Mouse (Mus musculus) layer of hippocampus, adult 18-20 months (tissue): Measurements from ENCODE around the gene Olfr1129. TPM values are rescaled to one million over a fixed set of nuclear protein-coding genes. Genes with fewer than 3 reads are reported as not detected.
"Not testable (repeated sequence)": the region's sequence is repeated elsewhere in the genome, so short reads cannot be mapped to it uniquely, and the experiment has no call there.

Experiments
- DNase-seq, 2 experiments: peaks; one replicate each; pipeline ENCODE4 v3.0.0; 2022; ENCODE audit warnings: low spot score in 2 of 2
- long read RNA-seq: library from polyadenylated mRNA; stranded (forward); transcript quantifications from one replicate; pipeline ENCODE4 v2.0.0, GENCODE M21; 2021
- total RNA-seq, 2 experiments: library from RNA; stranded (reverse); gene quantifications; 2 replicates each; pipeline ENCODE4 v1.2.3; 2021

Olfr1129 gene
- not detected for total RNA-seq
- long read RNA-seq, result 0 reads

DNA sequence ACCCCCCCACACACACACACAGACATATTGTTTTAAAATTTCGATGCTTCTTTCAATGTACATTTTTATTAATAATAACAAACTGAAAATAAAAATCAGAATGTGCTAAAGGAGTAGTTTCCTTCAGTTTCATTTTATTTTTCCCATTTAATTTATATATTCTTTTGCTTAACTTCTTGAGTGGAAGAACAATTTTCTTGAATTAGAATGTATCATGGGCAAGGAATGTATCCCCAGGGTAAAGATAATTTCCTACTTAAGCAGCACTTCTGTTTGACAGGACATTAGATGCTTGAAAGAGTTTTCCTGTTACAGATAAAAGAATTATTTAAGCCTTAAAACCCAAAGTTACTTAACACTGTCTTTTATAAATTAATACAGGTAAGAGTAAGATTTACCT is at the start of gene Olfr1129:
TSS of gene Olfr1129 (plus strand) at position 301 of the 400 bp plus-strand sequence.
- DNase-seq, result not testable (repeated sequence)

DNA sequence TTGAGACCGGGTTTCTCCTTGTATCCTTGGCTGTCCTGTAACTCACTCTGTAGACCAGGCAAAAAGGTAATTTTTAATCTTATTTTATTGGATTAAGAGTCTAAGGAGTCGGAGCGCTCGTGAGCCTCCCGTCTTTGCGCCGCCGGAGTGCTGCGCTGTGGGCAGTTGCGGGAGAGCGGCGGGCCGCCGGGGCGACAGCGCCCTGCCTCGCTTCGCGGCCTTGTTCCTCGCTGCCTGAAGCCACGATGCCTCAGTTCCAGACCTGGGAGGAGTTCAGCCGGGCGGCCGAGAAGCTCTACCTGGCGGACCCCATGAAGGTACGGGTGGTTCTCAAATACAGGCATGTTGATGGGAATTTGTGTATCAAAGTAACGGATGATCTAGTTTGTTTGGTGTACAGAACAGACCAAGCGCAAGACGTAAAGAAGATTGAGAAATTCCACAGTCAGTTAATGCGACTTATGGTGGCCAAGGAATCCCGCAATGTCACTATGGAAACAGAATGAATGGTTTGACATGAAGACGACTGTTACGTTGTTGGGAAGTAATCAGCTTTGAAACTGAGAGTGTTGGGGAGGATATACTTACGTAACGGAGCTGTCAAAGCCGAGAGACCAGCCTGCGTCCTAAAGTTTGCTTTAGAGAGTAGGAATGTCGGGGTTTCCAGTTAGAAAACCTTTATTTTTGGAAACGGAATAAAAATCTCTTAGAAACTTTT is 47.6 kb upstream of the Olfr1129 start:
- peak; percentile 2 to 24 for DNase-seq

DNA sequence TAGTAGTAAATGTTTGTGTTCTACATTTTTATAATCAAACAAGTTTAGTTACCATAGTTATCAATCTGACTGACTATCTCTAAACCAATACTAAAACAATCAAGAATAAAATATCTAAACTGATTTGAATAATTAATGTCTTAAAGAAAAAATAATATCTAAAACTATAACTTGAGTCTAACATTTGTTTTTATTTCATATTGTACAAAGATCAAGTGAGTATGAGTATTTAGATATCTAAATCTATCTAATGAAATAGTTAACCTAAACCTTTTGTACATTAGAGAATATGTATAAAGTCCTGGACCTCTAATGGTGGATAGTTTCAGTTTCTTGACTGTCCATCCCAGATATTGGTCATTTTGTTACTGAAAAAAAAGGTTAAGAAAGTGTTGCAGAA is 42.2 kb upstream of the Olfr1129 start, which contains the start of gene Olfr153:
TSS of gene Olfr153 (plus strand) at position 301 of the 400 bp plus-strand sequence.
- no peak for DNase-seq

DNA sequence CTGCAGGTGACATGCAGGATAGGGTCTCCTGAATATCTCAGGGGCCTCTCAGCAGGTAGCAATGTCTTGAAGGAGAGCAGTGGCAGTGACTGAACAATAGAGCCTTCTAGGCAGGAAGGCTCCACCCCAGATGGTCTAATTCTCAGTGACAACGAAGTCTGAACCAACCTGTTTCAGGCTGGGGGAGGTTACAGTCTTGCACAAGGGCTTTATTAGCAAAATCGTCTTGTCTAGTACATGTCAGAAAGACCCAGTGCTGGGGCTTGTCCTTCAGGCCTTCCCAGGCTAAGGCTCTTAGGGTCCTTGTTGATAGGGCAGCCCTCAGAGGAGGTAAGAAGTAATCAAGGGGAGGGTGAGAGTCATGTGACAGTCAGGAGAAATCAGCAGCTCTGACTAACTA is 38.9 kb upstream of the Olfr1129 start:
- no peak for DNase-seq

DNA sequence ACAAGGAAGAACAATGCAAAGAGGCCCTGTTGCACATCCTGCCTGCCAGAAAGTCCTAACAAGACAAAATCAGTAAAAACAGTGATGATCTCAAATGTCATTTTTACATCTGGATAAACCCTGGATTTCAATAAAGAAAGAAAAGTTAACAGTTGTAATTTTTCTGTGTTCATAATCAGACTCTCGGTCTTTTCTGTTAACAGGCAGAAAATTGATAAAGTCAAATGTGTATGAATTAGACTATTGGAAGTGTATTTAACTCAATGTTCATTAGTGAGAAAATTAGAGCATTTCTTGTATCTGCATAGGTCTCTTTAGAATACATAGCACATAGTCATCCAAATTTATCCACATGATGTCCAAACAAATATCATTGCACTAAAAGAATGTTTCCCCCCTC is 28.3 kb upstream of the Olfr1129 start, which contains the start of gene Olfr1128:
TSS of gene Olfr1128 (minus strand) at position 101 of the 400 bp plus-strand sequence.
- no peak for DNase-seq

DNA sequence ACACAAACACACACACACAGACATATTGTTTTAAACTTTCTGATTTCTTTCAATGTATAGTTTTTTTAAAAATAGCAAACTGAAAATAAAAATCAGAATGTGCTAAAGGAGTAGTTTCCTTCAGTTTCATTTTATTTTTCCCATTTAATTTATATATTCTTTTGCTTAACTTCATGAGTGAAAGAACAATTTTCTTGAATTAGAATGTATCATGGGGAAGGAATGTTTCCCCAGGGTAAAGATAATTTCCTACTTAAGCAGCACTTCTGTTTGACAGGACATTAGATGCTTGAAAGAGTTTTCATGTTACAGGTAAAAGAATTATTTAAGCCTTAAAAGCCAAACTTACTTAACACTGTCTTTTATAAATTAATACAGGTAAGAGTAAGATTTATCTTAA is 32.2 kb downstream of the Olfr1129 start, which contains the start of gene Olfr1130:
TSS of gene Olfr1130 (plus strand) at position 301 of the 400 bp plus-strand sequence.
- DNase-seq, result not testable (repeated sequence)

DNA sequence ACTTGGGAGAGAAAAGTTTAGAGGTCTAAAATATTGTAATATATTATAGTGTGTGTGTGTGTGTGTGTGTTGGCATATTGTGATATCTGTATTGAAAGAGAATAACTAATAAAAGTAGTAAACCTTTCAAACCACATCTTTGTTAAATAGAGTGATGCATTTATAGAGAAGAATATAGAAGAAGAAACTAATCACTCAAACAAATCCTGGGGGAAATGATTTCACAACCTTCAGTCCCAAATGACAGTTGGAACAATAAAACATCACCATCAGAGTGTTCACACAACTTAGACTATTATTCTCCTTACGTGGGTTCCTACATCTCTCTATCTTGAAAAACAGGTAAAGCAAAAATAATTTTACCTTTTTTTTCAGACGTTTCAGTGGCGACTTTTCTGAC is 53.1 kb downstream of the Olfr1129 start, which contains the start of gene Olfr1131:
TSS of gene Olfr1131 (plus strand) at position 301 of the 400 bp plus-strand sequence.
- no peak for DNase-seq

Other genes starting within 250 kb of the Olfr1129 start
- not detected for gene Olfr1120, start 219.1 kb upstream of the Olfr1129 start, total RNA-seq
- gene Olfr1121, start 204.0 kb upstream of the Olfr1129 start, total RNA-seq, result not detected
- gene Olfr1122, start 188.1 kb upstream of the Olfr1129 start, total RNA-seq, result not detected
- gene Olfr1123, start 157.3 kb upstream of the Olfr1129 start, total RNA-seq, result not detected
- gene Olfr1124, start 143.6 kb upstream of the Olfr1129 start, total RNA-seq, result not detected
- not detected for gene Olfr1126, start 119.9 kb upstream of the Olfr1129 start, total RNA-seq
- gene Pramel7, start 76.8 kb upstream of the Olfr1129 start, total RNA-seq, result not detected
- not detected for gene Pramel6, start 67.3 kb upstream of the Olfr1129 start, total RNA-seq
- not detected for gene Olfr153, start 42.1 kb upstream of the Olfr1129 start, total RNA-seq
- gene Olfr1128, start 28.4 kb upstream of the Olfr1129 start, total RNA-seq, result not detected
- not detected for gene Olfr1130, start 32.3 kb downstream of the Olfr1129 start, total RNA-seq
- not detected for gene Olfr1131, start 53.2 kb downstream of the Olfr1129 start, total RNA-seq
- not detected for gene Olfr1132, start 63.6 kb downstream of the Olfr1129 start, total RNA-seq
- gene Olfr1133, start 73.5 kb downstream of the Olfr1129 start, total RNA-seq, result not detected
- gene Olfr1134, start 84.6 kb downstream of the Olfr1129 start, total RNA-seq, result not detected
- gene Olfr1135, start 99.8 kb downstream of the Olfr1129 start, total RNA-seq, result not detected
- not detected for gene Olfr1136, start 120.0 kb downstream of the Olfr1129 start, total RNA-seq
- gene Olfr1137, start 139.3 kb downstream of the Olfr1129 start, total RNA-seq, result not detected
- gene Olfr1138, start 166.1 kb downstream of the Olfr1129 start, total RNA-seq, result not detected
- gene Olfr1140, start 169.8 kb downstream of the Olfr1129 start, total RNA-seq, result not detected
- gene Olfr1141, start 180.1 kb downstream of the Olfr1129 start, total RNA-seq, result not detected
- not detected for gene Olfr152, start 205.6 kb downstream of the Olfr1129 start, total RNA-seq
- gene Olfr1143, start 226.7 kb downstream of the Olfr1129 start, total RNA-seq, result not detected
- gene Olfr1145, start 235.9 kb downstream of the Olfr1129 start, total RNA-seq, result not detected